Mouse (Mus musculus) myocyte (in vitro differentiated cells): Measurements from ENCODE around the gene Gm47289.

ENCODE experiments used
- E2F4 ChIP-seq: IDR thresholded peaks from one replicate; pipeline ENCODE4 v1.6.1; 2011; ENCODE audit warnings: mild to moderate bottlenecking, control low read depth, moderate library complexity; ENCODE audit not compliant: insufficient read depth
- MAX ChIP-seq: IDR thresholded peaks from one replicate; pipeline ENCODE4 v1.6.1; 2011; ENCODE audit warnings: low read depth, mild to moderate bottlenecking, control low read depth
- POLR2A ChIP-seq: IDR thresholded peaks from one replicate; pipeline ENCODE4 v1.6.1; 2011; ENCODE audit warnings: low read depth, mild to moderate bottlenecking, control low read depth, moderate library complexity; ENCODE audit not compliant: insufficient read length
- POLR2AphosphoS2 ChIP-seq: IDR thresholded peaks from one replicate; pipeline ENCODE4 v1.6.1; 2011; ENCODE audit warnings: low read depth, control low read depth; ENCODE audit not compliant: insufficient read length
- TCF12 ChIP-seq: IDR thresholded peaks from one replicate; pipeline ENCODE4 v1.6.1; 2011; ENCODE audit warnings: mild to moderate bottlenecking, control low read depth; ENCODE audit not compliant: poor library complexity, insufficient read depth, severe bottlenecking
- TCF3 ChIP-seq: IDR thresholded peaks from one replicate; pipeline ENCODE4 v1.6.1; 2011; ENCODE audit warnings: low read depth, control low read depth; ENCODE audit not compliant: insufficient read length
- USF1 ChIP-seq: IDR thresholded peaks from one replicate; pipeline ENCODE4 v1.6.1; 2011; ENCODE audit warnings: low read depth, mild to moderate bottlenecking, control low read depth, moderate library complexity

GRCm38 (mm10) chr9:119120168-119120560, 38.8 kb upstream of the Gm47289 start:
- no peak for TF ChIP-seq POLR2A
- TF ChIP-seq E2F4 = no peak
- TF ChIP-seq MAX = no peak
- no peak for TF ChIP-seq TCF3
- no peak for TF ChIP-seq TCF12
- no peak for TF ChIP-seq POLR2AphosphoS2
- TF ChIP-seq USF1 = no peak
